ENCODE assay signal across 9 mouse cellular contexts in the genomic region with DNA sequence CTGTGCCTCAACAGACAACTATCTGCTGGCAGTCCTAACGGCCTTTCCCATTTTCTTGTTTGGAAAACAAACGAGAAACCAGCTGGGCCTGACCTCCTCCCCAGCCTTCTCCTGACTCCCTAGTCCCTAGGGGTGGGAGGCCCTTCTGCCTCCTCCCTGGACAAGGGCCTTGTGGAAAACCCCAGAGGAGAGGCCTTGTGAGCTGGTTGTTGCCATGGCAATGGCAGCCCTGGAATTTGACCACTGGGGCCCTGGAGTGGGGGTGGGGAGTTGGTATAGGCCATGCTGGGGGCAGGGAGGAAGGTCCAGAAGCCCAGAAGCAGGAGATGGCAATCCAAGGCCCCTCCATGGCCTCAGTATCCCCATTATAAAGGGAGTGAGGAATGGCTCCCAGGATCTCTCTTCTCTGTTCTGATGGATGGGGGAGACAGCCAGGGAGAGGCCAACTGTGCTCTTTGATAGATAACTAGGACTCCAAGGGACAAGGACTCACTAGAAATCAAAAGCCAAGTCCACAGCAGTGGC. TPM values are rescaled to one million over a fixed set of nuclear protein-coding genes. Genes with fewer than 3 reads are reported as not detected.
DNase-seq lines count a peak whose midpoint lies in the region; ATAC-seq lines count a peak whose summit lies in the region.
"Had no signal": no experiment of that assay in that cellular context is flagged by ENCODE, and none has a peak within 500 bp of the region (broad histone marks: within the 10 kb centered on the region; RNA-seq: fewer than 3 reads in every experiment).

No protein-coding gene starts in this region.

- H3K9ac ChIP-seq in forebrain, embryonic 11.5 days (ENCODE audit: low read length), result peak overlapping the region; percentile 27
- no peak overlapping the region for H3K9ac ChIP-seq in forebrain, embryonic 15.5 days (replicated peaks)
- peak overlapping the region; percentile 35 for H3K9ac ChIP-seq in intestine, embryonic 16.5 days (ENCODE audit: low read depth, low read length)
- H3K9ac ChIP-seq in lung, embryonic 15.5 days, result no peak overlapping the region

- peaks cover 19% of the 10 kb centered on the region for H3K4me1 ChIP-seq in forebrain, embryonic 11.5 days (replicated peaks; ENCODE audit: control insufficient read depth, insufficient read depth, low read length)
- peaks cover 19% of the 10 kb centered on the region for H3K4me1 ChIP-seq in forebrain, embryonic 15.5 days
- H3K4me1 ChIP-seq in embryonic facial prominence, embryonic 10.5 days, result peaks cover 87% of the 10 kb centered on the region
- H3K4me1 ChIP-seq in intestine, embryonic 16.5 days (ENCODE audit: control insufficient read depth, insufficient read depth, low read length), result peaks cover 47% of the 10 kb centered on the region
- peaks cover 90% of the 10 kb centered on the region for H3K4me1 ChIP-seq in lung, embryonic 15.5 days

- H3K4me3 ChIP-seq in forebrain, embryonic 11.5 days (ENCODE audit: low read depth, low read length), result no peak overlapping the region
- no peak overlapping the region for H3K4me3 ChIP-seq in forebrain, embryonic 15.5 days
- H3K4me3 ChIP-seq in embryonic facial prominence, embryonic 10.5 days, result peak overlapping the region; percentile 25; the same call in 1 of the 2 replicates
- H3K4me3 ChIP-seq in intestine, embryonic 16.5 days (ENCODE audit: low read length), result no peak overlapping the region
- no peak overlapping the region for H3K4me3 ChIP-seq in lung, embryonic 15.5 days

- no peaks in the 10 kb centered on the region for H3K27me3 ChIP-seq in forebrain, embryonic 11.5 days (ENCODE audit: control insufficient read depth, insufficient read depth, low read length)
- H3K27me3 ChIP-seq in forebrain, embryonic 15.5 days, result no peaks in the 10 kb centered on the region
- H3K27me3 ChIP-seq in embryonic facial prominence, embryonic 10.5 days (replicated peaks; ENCODE audit: low read depth, poor library complexity, severe bottlenecking), result no peaks in the 10 kb centered on the region
- no peaks in the 10 kb centered on the region for H3K27me3 ChIP-seq in intestine, embryonic 16.5 days (replicated peaks; ENCODE audit: control insufficient read depth, insufficient read depth, low read length)
- no peaks in the 10 kb centered on the region for H3K27me3 ChIP-seq in lung, embryonic 15.5 days

- H3K27ac ChIP-seq in forebrain, embryonic 11.5 days (ENCODE audit: low read depth, low read length), result peak overlapping the region; percentile 27; the same call in 1 of the 2 replicates
- no peak overlapping the region; the same call in 1 of the 2 replicates for H3K27ac ChIP-seq in forebrain, embryonic 15.5 days (replicated peaks)
- H3K27ac ChIP-seq in embryonic facial prominence, embryonic 10.5 days (replicated peaks), result peak overlapping the region; percentile 82
- H3K27ac ChIP-seq in intestine, embryonic 16.5 days (ENCODE audit: low read length), result peak overlapping the region; percentile 47
- H3K27ac ChIP-seq in lung, embryonic 15.5 days, result peak overlapping the region; percentile 47

- H3K36me3 ChIP-seq in forebrain, embryonic 11.5 days (ENCODE audit: control insufficient read depth, insufficient read depth, low read length), result no peaks in the 10 kb centered on the region
- no peaks in the 10 kb centered on the region for H3K36me3 ChIP-seq in forebrain, embryonic 15.5 days
- H3K36me3 ChIP-seq in embryonic facial prominence, embryonic 10.5 days (replicated peaks), result peaks cover 78% of the 10 kb centered on the region
- H3K36me3 ChIP-seq in intestine, embryonic 16.5 days (ENCODE audit: control insufficient read depth, insufficient read depth, low read length), result peaks cover 4% of the 10 kb centered on the region; the same call in 1 of the 2 replicates
- H3K36me3 ChIP-seq in lung, embryonic 15.5 days, result peaks cover 16% of the 10 kb centered on the region

- H3K9me3 ChIP-seq in forebrain, embryonic 11.5 days (ENCODE audit: control insufficient read depth, low read length), result no peaks in the 10 kb centered on the region
- no peaks in the 10 kb centered on the region for H3K9me3 ChIP-seq in forebrain, embryonic 15.5 days
- H3K9me3 ChIP-seq in embryonic facial prominence, embryonic 10.5 days, result no peaks in the 10 kb centered on the region
- H3K9me3 ChIP-seq in intestine, embryonic 16.5 days (ENCODE audit: control insufficient read depth, low read length), result no peaks in the 10 kb centered on the region
- no peaks in the 10 kb centered on the region for H3K9me3 ChIP-seq in lung, embryonic 15.5 days

- peak; percentile 70 for DNase-seq in forebrain, embryonic 11.5 days (ENCODE audit: low spot score)
- peak; percentile 74 for DNase-seq in embryonic facial prominence, embryonic 10.5 days (ENCODE audit: low spot score)
- no peak for DNase-seq in right cerebral cortex, adult 2 months (ENCODE audit: low spot score in 2 of 2)
- no peak for DNase-seq in left cerebral cortex, adult 18-20 months (ENCODE audit: low spot score in 2 of 2)
- DNase-seq in right cerebral cortex, postnatal 36 days (ENCODE audit: low spot score in 2 of 2), result no peak

- WGBS in forebrain, embryonic 11.5 days, result 0% methylated on average over 2 of the region's 2 CpGs
- WGBS in forebrain, embryonic 15.5 days, result 9% methylated on average over 2 of the region's 2 CpGs
- WGBS in embryonic facial prominence, embryonic 10.5 days, result 12% methylated on average over 2 of the region's 2 CpGs
- WGBS in intestine, embryonic 16.5 days, result 14% methylated on average over 2 of the region's 2 CpGs
- WGBS in lung, embryonic 15.5 days, result 12% methylated on average over 2 of the region's 2 CpGs

- 0 out of 2 replicates have a peak, but pooled peaks have one; percentile 34 for ATAC-seq in forebrain, embryonic 11.5 days (replicated peaks; ENCODE audit: low FRiP score)
- no peak for ATAC-seq in forebrain, embryonic 15.5 days (replicated peaks)
- peak; percentile 48 for ATAC-seq in intestine, embryonic 16.5 days
- peak; percentile 15; the same call in 1 of the 2 replicates for ATAC-seq in lung, embryonic 15.5 days (ENCODE audit: borderline replicate concordance, extremely low read depth, low FRiP score, low TSS enrichment)

- H3K4me2 ChIP-seq in forebrain, embryonic 11.5 days (ENCODE audit: low read depth, low read length, severe bottlenecking), result peak overlapping the region; percentile 12; the same call in 1 of the 2 replicates
- H3K4me2 ChIP-seq in forebrain, embryonic 15.5 days (replicated peaks), result no peak overlapping the region
- H3K4me2 ChIP-seq in intestine, embryonic 16.5 days (ENCODE audit: low read depth, low read length), result peak overlapping the region; percentile 36
- peak overlapping the region; percentile 37 for H3K4me2 ChIP-seq in lung, embryonic 15.5 days

RNA-seq across cellular contexts. Expression of gene Arhgef17, which starts 20.6 kb away (rescaled TPM):
- 7.8 and 10.1 TPM in 2 replicates for polyA plus RNA-seq in forebrain, embryonic 11.5 days (2014; fragmentation: Nextera tagmentation; extraction: Ambion mirVana)
- 7.3 and 7.6 TPM in 2 replicates for polyA plus RNA-seq in forebrain, embryonic 15.5 days (2015; fragmentation: Nextera tagmentation; extraction: Ambion mirVana)
- 9.3 and 9.8 TPM in 2 replicates for polyA plus RNA-seq in embryonic facial prominence, embryonic 10.5 days (2016; fragmentation: Nextera tagmentation; extraction: Ambion mirVana)
- polyA plus RNA-seq in intestine, embryonic 16.5 days (2015; fragmentation: Nextera tagmentation; extraction: Ambion mirVana), result 4.1 and 4.6 TPM in 2 replicates
- polyA plus RNA-seq in lung, embryonic 15.5 days (2015; fragmentation: Nextera tagmentation; extraction: Ambion mirVana), result 10.8 TPM in 2 replicates
- total RNA-seq in left cerebral cortex, adult 18-20 months (2021), result 100 to 1,000 TPM; 136 to 141 TPM
- total RNA-seq: neutrophil, adult 5-6 weeks had no signal

RNA-seq across cellular contexts. Expression of gene Relt, which starts 48.1 kb away (rescaled TPM):
- polyA plus RNA-seq in forebrain, embryonic 11.5 days (2014; fragmentation: Nextera tagmentation; extraction: Ambion mirVana), result 2.5 and 2.7 TPM in 2 replicates
- 3.8 and 4.3 TPM in 2 replicates for polyA plus RNA-seq in forebrain, embryonic 15.5 days (2015; fragmentation: Nextera tagmentation; extraction: Ambion mirVana)
- 4.8 and 5.2 TPM in 2 replicates for polyA plus RNA-seq in embryonic facial prominence, embryonic 10.5 days (2016; fragmentation: Nextera tagmentation; extraction: Ambion mirVana)
- 2.4 and 3.8 TPM in 2 replicates for polyA plus RNA-seq in intestine, embryonic 16.5 days (2015; fragmentation: Nextera tagmentation; extraction: Ambion mirVana)
- 3.6 and 4.6 TPM in 2 replicates for polyA plus RNA-seq in lung, embryonic 15.5 days (2015; fragmentation: Nextera tagmentation; extraction: Ambion mirVana)
- 10 to 100 TPM; 13.2 to 21.8 TPM for total RNA-seq in left cerebral cortex, adult 18-20 months (2021)

Comparison
In these comparisons a context has a peak if more than half of its experiments do, and no peak if none do; other contexts are left out.
1. H3K9ac ChIP-seq: peak in forebrain, embryonic 11.5 days (single experiment) and intestine, embryonic 16.5 days (single experiment); none in forebrain, embryonic 15.5 days (single experiment) and lung, embryonic 15.5 days (single experiment).
2. DNase-seq: peak in forebrain, embryonic 11.5 days (single experiment) and embryonic facial prominence, embryonic 10.5 days (single experiment); none in right cerebral cortex, adult 2 months (0 of 2), left cerebral cortex, adult 18-20 months (0 of 2) and right cerebral cortex, postnatal 36 days (0 of 2).